Mouse (Mus musculus) thymus, postnatal 10 days (tissue): ENCODE data around the gene Lef1.
A peak's percentile ranks its signal among the peaks of the same experiment; 100 is the strongest.

Experiments used
- DNase-seq, 2 experiments: peaks; one replicate each; pipeline ENCODE4 v3.0.0; 2021; ENCODE audit warnings: low spot score in 2 of 2

Gene Lef1

GRCm38 (mm10) chr3:131190239-131190638 is 80.0 kb downstream of the Lef1 start:
- no peak for DNase-seq

- DNase-seq, result no peak
Measured at GRCm38 (mm10) chr3:131190671-131191367, 80.5 kb downstream of the Lef1 start.

GRCm38 (mm10) chr3:131191454-131191853 is 81.2 kb downstream of the Lef1 start:
- DNase-seq, result no peak

GRCm38 (mm10) chr3:131196050-131196449 is 85.8 kb downstream of the Lef1 start:
- no peak for DNase-seq

GRCm38 (mm10) chr3:131196507-131197019 is 86.3 kb downstream of the Lef1 start:
- no peak for DNase-seq

- no peak for DNase-seq
Measured at GRCm38 (mm10) chr3:131198991-131199390, 88.7 kb downstream of the Lef1 start.

- DNase-seq, result no peak
Measured at GRCm38 (mm10) chr3:131199590-131200288, 89.5 kb downstream of the Lef1 start.

- DNase-seq, result no peak
Measured at GRCm38 (mm10) chr3:131202311-131202710, 92.0 kb downstream of the Lef1 start.

GRCm38 (mm10) chr3:131207846-131208245 is 97.6 kb downstream of the Lef1 start:
- DNase-seq, result peak; percentile 22 to 37

GRCm38 (mm10) chr3:131208265-131208891 is 98.1 kb downstream of the Lef1 start:
- peak; percentile 82 to 84 for DNase-seq

GRCm38 (mm10) chr3:131212200-131212599 is 101.9 kb downstream of the Lef1 start:
- peak in 1 of 2 experiments; percentile 39 for DNase-seq

GRCm38 (mm10) chr3:131214060-131214658 is 103.9 kb downstream of the Lef1 start:
- no peak for DNase-seq

- peak; percentile 67 to 88 for DNase-seq
Measured at GRCm38 (mm10) chr3:131214841-131215240, 104.6 kb downstream of the Lef1 start.

GRCm38 (mm10) chr3:131218636-131219390 is 108.5 kb downstream of the Lef1 start:
- DNase-seq, result no peak

GRCm38 (mm10) chr3:131228083-131228482 is 117.8 kb downstream of the Lef1 start:
- DNase-seq, result peak in 1 of 2 experiments; percentile 25

GRCm38 (mm10) chr3:131237061-131237460 is 126.8 kb downstream of the Lef1 start:
- DNase-seq, result no peak

- DNase-seq, result peak; percentile 64 to 85
Measured at GRCm38 (mm10) chr3:131237785-131238633, 127.7 kb downstream of the Lef1 start.

- peak; percentile 48 to 82 for DNase-seq
Measured at GRCm38 (mm10) chr3:131245766-131246578, 135.7 kb downstream of the Lef1 start.

- DNase-seq, result no peak
Measured at GRCm38 (mm10) chr3:131246579-131247046, 136.3 kb downstream of the Lef1 start.
